Mouse (Mus musculus) kidney, embryonic 16.5 days (tissue): ENCODE measurements around the gene Map4k4. TPM values are rescaled to one million over a fixed set of nuclear protein-coding genes. Genes with fewer than 3 reads are reported as not detected.
A peak's percentile ranks its signal among the peaks of the same experiment; 100 is the strongest.

Experiments used
- ATAC-seq: fragments of 200-750 bp; cut with Nextera tagmentation; 2 replicates; pipeline ENCODE4 v1.8.0; 2017; ENCODE audit warnings: moderate TSS enrichment; ENCODE audit not compliant: low FRiP score, low TSS enrichment
- H3K27ac ChIP-seq: fragments of 300-500 bp; sonication (generic); 2 replicates; pipeline ENCODE4 v1.5.1; 2014; ENCODE audit warnings: low read length
- H3K27me3 ChIP-seq: fragments of 300-500 bp; sonication (generic); 2 replicates; pipeline ENCODE4 v1.6.1; 2014; ENCODE audit warnings: low read length, control low read depth, mixed read lengths; ENCODE audit not compliant: insufficient read depth
- H3K36me3 ChIP-seq: fragments of 300-500 bp; sonication (generic); 2 replicates; pipeline ENCODE4 v1.6.1; 2014; ENCODE audit warnings: low read length, control low read depth, mixed read lengths; ENCODE audit not compliant: insufficient read depth
- H3K4me1 ChIP-seq: fragments of 300-500 bp; sonication (generic); 2 replicates; pipeline ENCODE4 v1.6.1; 2014; ENCODE audit warnings: low read length, control low read depth, mixed read lengths; ENCODE audit not compliant: insufficient read depth
- H3K4me2 ChIP-seq: fragments of 300-500 bp; sonication (generic); replicated peaks from 2 replicates; pipeline ENCODE4 v1.6.1; 2014; ENCODE audit warnings: low read depth, low read length
- H3K4me3 ChIP-seq: fragments of 300-500 bp; sonication (generic); 2 replicates; pipeline ENCODE4 v1.5.1; 2014; ENCODE audit warnings: mild to moderate bottlenecking, low read length
- H3K9ac ChIP-seq: fragments of 300-500 bp; sonication (generic); replicated peaks from 2 replicates; pipeline ENCODE4 v1.6.1; 2014; ENCODE audit warnings: low read length
- H3K9me3 ChIP-seq: fragments of 300-500 bp; sonication (generic); 2 replicates; pipeline ENCODE4 v1.6.1; 2016; ENCODE audit warnings: low read length, control low read depth
- WGBS: fragments of 180-500 bp; shearing (Covaris S2); extraction: QIAGEN DNeasy Blood & Tissue Kit; methylation state at CpG from one replicate; pipeline ENCODE4 v1.1.7; 2014; 5-methylcytosine and 5-hydroxymethylcytosine counted together
- polyA plus RNA-seq: library from polyadenylated mRNA; unstranded; fragments of >200 nt; fragmentation: Nextera tagmentation; extraction: Ambion mirVana; gene quantifications from 2 replicates; pipeline ENCODE4 v1.2.1, GENCODE M21; 2015

Map4k4 gene
- polyA plus RNA-seq, 1 experiment from 2014 or later = 14.3 TPM

DNA sequence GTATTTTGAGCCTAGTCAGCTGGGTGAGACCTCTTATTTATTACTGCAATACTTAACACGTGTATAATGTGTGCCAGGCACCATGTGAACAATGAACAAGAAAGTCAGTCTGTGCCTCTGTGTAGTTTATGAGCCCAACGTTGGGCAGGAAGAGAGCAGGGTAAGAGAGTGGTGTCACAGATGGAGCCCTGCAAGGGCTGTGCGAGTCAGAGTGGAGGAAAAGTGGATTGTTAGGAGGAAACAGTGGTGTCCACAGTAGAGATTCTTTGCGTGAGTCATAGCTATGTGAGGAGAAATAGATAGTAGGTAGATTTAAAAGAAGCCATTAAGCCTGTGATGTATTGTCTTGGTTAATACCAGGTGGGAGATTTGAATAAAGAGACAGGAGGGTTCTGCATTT, 12.5 kb downstream of the Map4k4 start:
- 69% methylated on average over 4 of the region's 4 CpGs for WGBS
- Histone ChIP-seq H3K4me2 (no peak overlapping the region), H3K4me1 (peaks cover 19% of the 10 kb centered on the region), H3K4me3 (no peak overlapping the region), H3K9ac (no peak overlapping the region), H3K9me3 (peaks cover 4% of the 10 kb centered on the region; the same call in 1 of the 2 replicates), H3K36me3 (peaks cover 25% of the 10 kb centered on the region), H3K27me3 (no peaks in the 10 kb centered on the region), H3K27ac (no peak overlapping the region)
- no peak for ATAC-seq

- peaks cover 20% of the 10 kb centered on the region for H3K36me3 ChIP-seq
- WGBS = 92% methylated on average over 4 of the region's 4 CpGs
- no peak overlapping the region for H3K4me2 ChIP-seq
- peaks cover 4% of the 10 kb centered on the region; the same call in 1 of the 2 replicates for H3K9me3 ChIP-seq
- ATAC-seq = no peak
- H3K9ac ChIP-seq = no peak overlapping the region
- peaks cover 10% of the 10 kb centered on the region for H3K4me1 ChIP-seq
- no peak overlapping the region for H3K4me3 ChIP-seq
- no peak overlapping the region for H3K27ac ChIP-seq
- no peaks in the 10 kb centered on the region for H3K27me3 ChIP-seq
Observed at GRCm38 (mm10) chr1:39916144-39916543, 15.4 kb downstream of the Map4k4 start.

- no peak for ATAC-seq
- no peak overlapping the region for H3K4me3 ChIP-seq
- 81% methylated on average over 13 of the region's 13 CpGs for WGBS
Observed at GRCm38 (mm10) chr1:39917855-39918516, 17.3 kb downstream of the Map4k4 start.

DNA sequence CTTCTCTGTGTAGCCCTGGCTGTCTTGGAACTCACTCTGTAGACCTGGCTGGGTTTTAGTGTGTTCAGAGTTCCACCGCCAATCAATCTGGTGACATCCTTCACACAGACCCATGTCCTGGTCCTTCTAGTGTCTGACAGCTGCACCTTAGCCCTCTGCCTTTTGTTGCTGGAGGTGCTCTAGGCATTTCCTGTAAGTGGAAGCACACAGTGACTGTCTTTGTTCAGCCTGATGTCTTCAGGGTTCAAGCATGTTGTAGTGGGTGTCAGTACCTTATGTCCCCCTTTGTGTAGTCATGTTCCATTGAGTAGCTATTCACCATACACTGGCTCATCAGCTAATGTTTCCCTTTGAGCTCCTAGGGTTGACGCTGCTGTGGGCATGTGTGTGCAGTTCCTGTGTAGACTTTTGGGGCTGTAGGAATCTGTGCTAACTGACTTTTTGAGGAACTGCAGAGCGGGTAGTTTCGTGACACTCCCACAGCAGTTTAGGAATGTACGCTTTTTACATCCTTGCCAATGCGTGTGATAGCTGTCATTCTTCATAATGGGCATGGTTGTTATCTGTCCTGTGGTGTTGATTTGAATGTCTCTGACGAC, 17.9 kb downstream of the Map4k4 start:
- H3K9me3 ChIP-seq = peaks cover 4% of the 10 kb centered on the region; the same call in 1 of the 2 replicates
- ATAC-seq = no peak
- no peak overlapping the region for H3K9ac ChIP-seq
- H3K36me3 ChIP-seq = peaks cover 16% of the 10 kb centered on the region
- H3K4me1 ChIP-seq = peaks cover 34% of the 10 kb centered on the region
- no peaks in the 10 kb centered on the region for H3K27me3 ChIP-seq
- H3K4me2 ChIP-seq = no peak overlapping the region
- no peak overlapping the region for H3K4me3 ChIP-seq
- H3K27ac ChIP-seq = no peak overlapping the region
- WGBS = 74% methylated on average over 7 of the region's 7 CpGs

More at GRCm38 (mm10) chr1:39917855-39918516, 17.3 kb downstream of the Map4k4 start:
- Histone ChIP-seq H3K9me3 (peaks cover 4% of the 10 kb centered on the region; the same call in 1 of the 2 replicates), H3K9ac (no peak overlapping the region), H3K4me1 (peaks cover 28% of the 10 kb centered on the region), H3K36me3 (peaks cover 16% of the 10 kb centered on the region), H3K4me2 (no peak overlapping the region), H3K27ac (no peak overlapping the region), H3K27me3 (no peaks in the 10 kb centered on the region)

DNA sequence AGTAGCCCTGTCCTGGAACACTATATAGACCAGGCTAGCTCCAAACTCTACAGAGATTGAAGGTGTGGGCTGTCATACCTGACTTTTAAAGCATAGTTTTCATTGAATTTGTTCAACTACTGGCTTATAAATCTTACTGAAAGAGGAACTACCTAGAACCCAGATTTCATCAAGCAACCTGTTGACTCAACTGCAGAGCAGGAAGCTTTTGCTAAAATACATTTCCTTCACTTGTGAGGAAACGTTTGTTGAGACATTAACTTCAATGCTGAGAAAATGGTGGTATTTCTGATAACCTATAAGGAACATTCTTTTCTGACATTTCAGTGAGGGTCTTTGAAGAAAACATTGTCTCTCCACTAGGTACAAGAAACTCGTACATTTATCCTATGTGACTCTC, 19.9 kb downstream of the Map4k4 start:
- H3K9me3 ChIP-seq = no peaks in the 10 kb centered on the region; the same call in 1 of the 2 replicates

DNA sequence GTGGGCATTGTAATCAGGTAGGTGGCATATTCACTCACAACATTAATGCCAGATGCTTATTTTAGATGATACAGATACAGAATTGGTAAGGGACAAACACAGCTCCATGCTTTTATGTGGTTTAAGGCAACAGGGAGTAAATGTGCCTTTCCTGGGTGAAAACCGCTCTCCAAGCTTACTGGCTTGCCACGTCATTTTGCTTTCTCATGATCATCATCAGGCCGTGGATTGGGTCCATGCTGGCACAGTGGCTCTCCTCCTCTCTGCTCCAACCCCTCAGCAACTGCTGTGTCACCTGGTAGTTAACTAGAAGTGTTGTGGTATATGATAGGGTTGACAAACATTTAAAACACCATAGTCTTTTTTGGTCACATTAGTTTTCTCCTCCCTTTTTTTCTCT, 21.3 kb downstream of the Map4k4 start:
- Histone ChIP-seq H3K9ac (no peak overlapping the region), H3K4me2 (no peak overlapping the region), H3K9me3 (no peaks in the 10 kb centered on the region), H3K27ac (peak overlapping the region; percentile 29; the same call in 1 of the 2 replicates), H3K27me3 (no peaks in the 10 kb centered on the region), H3K4me1 (peaks cover 60% of the 10 kb centered on the region), H3K4me3 (no peak overlapping the region), H3K36me3 (no peaks in the 10 kb centered on the region)
- WGBS = 82% methylated on average over 3 of the region's 3 CpGs
- ATAC-seq = no peak

More for the DNA sequence above, 19.9 kb downstream of the Map4k4 start:
- no peaks in the 10 kb centered on the region for H3K27me3 ChIP-seq
- ATAC-seq = no peak
- H3K4me2 ChIP-seq = no peak overlapping the region
- peaks cover 4% of the 10 kb centered on the region for H3K36me3 ChIP-seq
- 64% methylated on average over 2 of the region's 2 CpGs for WGBS
- H3K27ac ChIP-seq = no peak overlapping the region
- no peak overlapping the region for H3K9ac ChIP-seq
- no peak overlapping the region for H3K4me3 ChIP-seq
- H3K4me1 ChIP-seq = peaks cover 50% of the 10 kb centered on the region

- H3K9me3 ChIP-seq = no peaks in the 10 kb centered on the region
- WGBS = 41% methylated on average over 8 of the region's 8 CpGs
- no peaks in the 10 kb centered on the region for H3K27me3 ChIP-seq
- H3K4me1 ChIP-seq = peaks cover 62% of the 10 kb centered on the region
- peak; percentile 44; the same call in 1 of the 2 replicates for ATAC-seq
- no peak overlapping the region for H3K9ac ChIP-seq
- H3K4me2 ChIP-seq = peak overlapping the region; percentile 32; the same call in 1 of the 2 replicates
- H3K4me3 ChIP-seq = no peak overlapping the region
- peak overlapping the region; percentile 75 for H3K27ac ChIP-seq
- H3K36me3 ChIP-seq = no peaks in the 10 kb centered on the region
Observed at GRCm38 (mm10) chr1:39922714-39923113, 22.0 kb downstream of the Map4k4 start.

DNA sequence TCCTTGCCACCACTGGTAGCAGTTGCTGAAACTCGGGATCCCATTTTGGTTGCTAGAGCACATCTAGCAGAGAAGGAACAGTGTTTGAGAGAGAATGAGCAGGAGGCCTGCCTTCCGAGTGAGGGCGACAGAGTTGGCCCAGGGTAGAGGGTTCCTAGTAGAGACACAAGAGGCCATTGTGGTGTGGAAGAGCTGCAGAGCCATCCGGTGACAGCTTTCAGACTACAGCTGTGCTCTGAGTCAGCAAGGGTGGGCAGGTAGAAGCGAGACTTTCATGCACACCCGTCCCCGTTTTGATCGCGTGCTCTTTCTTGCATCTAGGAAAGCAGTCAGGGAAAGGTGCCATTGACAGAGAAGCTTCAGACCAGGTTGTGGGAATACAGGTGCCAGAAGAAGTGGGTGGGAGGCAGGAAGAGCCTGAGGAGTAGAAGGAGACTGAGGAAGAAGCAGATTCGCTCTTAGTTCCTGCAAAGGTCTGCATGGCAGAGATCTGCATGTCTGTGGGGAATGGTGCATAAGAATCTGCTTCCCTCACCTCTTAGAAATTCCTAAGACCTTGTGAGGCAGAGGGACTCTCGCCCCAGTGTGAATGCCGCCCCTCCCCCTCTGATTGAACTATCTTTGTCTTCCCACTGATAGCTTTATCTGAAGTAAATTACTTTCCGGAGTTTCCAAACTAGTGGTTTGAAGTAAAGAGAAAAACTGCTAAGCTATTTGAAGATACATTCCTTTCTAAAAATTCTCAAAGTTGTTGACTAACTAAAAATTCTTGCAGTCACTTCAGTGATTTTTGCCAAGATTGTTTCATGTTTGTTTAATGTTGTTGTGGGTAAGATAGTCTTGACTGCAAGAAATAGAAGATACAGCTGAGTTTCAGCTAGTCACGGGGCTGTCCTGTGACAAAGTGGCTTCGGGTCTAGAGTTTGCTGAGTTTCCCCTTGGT, 23.0 kb downstream of the Map4k4 start:
- no peak for ATAC-seq

DNA sequence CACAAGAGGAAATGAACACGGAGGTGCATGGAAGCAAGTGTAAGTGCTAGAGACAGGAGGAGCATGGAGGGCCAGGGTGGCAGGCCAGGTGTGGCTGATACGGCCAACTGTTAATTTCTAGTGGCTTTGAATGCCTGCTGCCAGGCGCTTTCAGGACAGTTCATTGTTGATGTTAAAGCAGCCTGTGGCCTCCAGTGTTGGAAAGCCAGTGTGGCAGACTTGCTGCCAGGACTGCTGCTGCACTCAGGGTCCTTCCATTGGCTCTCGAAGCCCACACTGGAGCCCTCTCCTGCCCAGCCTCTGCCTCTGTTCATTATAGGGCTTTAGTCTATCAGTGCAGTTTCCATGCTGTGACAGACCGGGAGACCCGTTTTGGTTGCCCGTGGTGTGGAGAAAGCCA, 30.3 kb downstream of the Map4k4 start:
- no peak overlapping the region for H3K27ac ChIP-seq
- no peak overlapping the region for H3K9ac ChIP-seq
- H3K27me3 ChIP-seq = no peaks in the 10 kb centered on the region
- ATAC-seq = no peak
- no peaks in the 10 kb centered on the region for H3K36me3 ChIP-seq
- no peaks in the 10 kb centered on the region for H3K9me3 ChIP-seq
- peaks cover 80% of the 10 kb centered on the region for H3K4me1 ChIP-seq
- no peak overlapping the region for H3K4me2 ChIP-seq
- H3K4me3 ChIP-seq = no peak overlapping the region
- WGBS = 66% methylated on average over 7 of the region's 7 CpGs

More for the DNA sequence above, 23.0 kb downstream of the Map4k4 start:
- Histone ChIP-seq H3K36me3 (no peaks in the 10 kb centered on the region), H3K4me1 (peaks cover 64% of the 10 kb centered on the region), H3K27ac (peak overlapping the region; percentile 75), H3K4me2 (peak overlapping the region; percentile 32), H3K4me3 (no peak overlapping the region), H3K27me3 (no peaks in the 10 kb centered on the region), H3K9me3 (no peaks in the 10 kb centered on the region), H3K9ac (no peak overlapping the region)
- WGBS = 37% methylated on average over 15 of the region's 15 CpGs
